Mouse (Mus musculus): ENCODE results near the gene Adrm1. TPM values are rescaled to one million over a fixed set of nuclear protein-coding genes. Genes with fewer than 3 reads are reported as not detected.

The Adrm1 gene
- 91.3 and 116 TPM in 2 replicates for polyA plus RNA-seq (2012; rRNA removed)

DNA sequence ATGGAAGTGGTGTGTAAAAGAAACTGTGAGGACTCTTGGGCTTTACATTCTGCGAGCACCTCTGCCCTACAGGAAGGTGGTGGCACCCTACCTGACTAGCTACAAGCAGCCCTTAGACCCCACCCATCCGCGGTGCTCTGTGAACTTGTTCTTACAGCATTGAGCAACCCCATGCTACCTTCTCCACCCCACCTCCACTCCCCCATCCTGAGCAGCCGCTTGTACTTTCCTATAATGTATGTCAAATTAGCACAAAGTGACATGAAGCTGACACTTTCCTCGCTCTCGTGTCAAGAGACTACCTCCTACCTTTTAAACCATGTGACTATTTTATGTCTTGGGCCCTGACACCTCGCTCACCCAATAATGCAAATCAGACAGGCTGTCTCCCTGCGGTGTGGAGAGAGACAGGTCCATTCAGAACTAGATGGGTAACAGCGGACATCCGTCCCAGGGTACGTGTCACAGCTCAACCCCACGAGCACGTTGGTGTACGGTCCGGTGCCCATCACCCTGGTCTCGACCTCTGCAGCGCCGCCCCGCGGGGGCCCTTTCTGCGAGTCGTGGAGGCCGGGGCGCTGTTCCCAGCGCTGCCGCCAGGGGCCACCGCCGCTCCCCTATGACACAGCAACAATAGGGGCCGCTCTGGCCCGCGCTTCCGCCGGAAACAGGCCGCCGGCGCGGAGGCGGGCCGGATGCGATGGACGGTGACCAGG lies at the start of gene Adrm1:
TSS of gene Adrm1 (plus strand) at position 680 of the 716 bp plus-strand sequence.

Other genes with a start within 250 kb of the Adrm1 start
- 19.5 and 49.6 TPM in 2 replicates for gene Taf4, start 194.8 kb upstream of the Adrm1 start, polyA plus RNA-seq (2012; rRNA removed)
- 139 and 142 TPM in 2 replicates for gene Lsm14b, start 146.5 kb upstream of the Adrm1 start, polyA plus RNA-seq (2012; rRNA removed)
- 428 and 481 TPM in 2 replicates for gene Psma7, start 129.1 kb upstream of the Adrm1 start, polyA plus RNA-seq (2012; rRNA removed)
- gene Ss18l1, start 129.0 kb upstream of the Adrm1 start, polyA plus RNA-seq (2012; rRNA removed), result 11.0 and 19.2 TPM in 2 replicates
- gene Mtg2, start 100.9 kb upstream of the Adrm1 start, polyA plus RNA-seq (2012; rRNA removed), result 30.3 and 44.3 TPM in 2 replicates
- 6.2 TPM in 2 replicates for gene Hrh3, start 67.0 kb upstream of the Adrm1 start, polyA plus RNA-seq (2012; rRNA removed)
- gene Osbpl2, start 52.2 kb upstream of the Adrm1 start, polyA plus RNA-seq (2012; rRNA removed), result 23.3 and 24.7 TPM in 2 replicates
- 5.6 and 16.0 TPM in 2 replicates for gene Lama5, start 54.4 kb downstream of the Adrm1 start, polyA plus RNA-seq (2012; rRNA removed)
- gene Rps21, start 85.9 kb downstream of the Adrm1 start, polyA plus RNA-seq (2012; rRNA removed), result 1,280 and 3,511 TPM in 2 replicates
- gene Cables2, start 102.0 kb downstream of the Adrm1 start, polyA plus RNA-seq (2012; rRNA removed), result 19.3 and 32.7 TPM in 2 replicates
- gene Rbbp8nl, start 118.4 kb downstream of the Adrm1 start, polyA plus RNA-seq (2012; rRNA removed), result 0.13 and 0.19 TPM in 2 replicates
- 0.47 and 1.9 TPM in 2 replicates for gene Gata5, start 163.2 kb downstream of the Adrm1 start, polyA plus RNA-seq (2012; rRNA removed)